ENCODE assay signal across 11 mouse cellular contexts in the genomic region with DNA sequence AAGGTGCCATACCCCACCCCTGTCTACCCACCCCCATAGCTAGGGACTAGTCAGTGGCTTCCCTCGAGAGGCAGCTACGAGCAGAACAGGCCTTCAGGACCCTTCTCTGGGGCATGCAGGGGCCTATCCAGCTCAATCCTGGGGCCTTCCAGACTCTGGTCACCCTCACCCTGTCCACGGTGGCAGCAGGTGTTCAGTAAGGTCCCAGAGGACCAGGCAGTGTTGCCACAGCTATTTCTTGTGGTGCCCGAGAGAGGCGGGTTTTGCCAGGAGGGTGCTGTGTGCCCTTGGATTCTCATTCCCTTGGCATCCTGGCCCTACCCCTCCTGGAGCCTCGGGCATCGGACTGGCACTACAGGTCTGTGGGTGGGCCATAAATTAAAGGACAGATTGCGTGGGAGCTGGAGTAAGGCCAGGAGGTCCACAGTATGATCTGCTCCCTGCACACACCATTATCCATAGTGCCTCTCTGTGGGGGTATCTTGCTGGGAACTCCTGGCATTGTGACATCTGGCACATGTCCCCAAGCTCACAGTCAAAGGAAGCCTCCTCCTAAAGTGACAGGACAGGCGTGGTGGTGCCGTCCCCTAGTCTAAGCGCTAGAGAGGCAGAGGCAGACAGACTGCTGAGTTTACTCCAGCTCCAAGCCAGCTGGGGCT. TPM values are rescaled to one million over a fixed set of nuclear protein-coding genes. Genes with fewer than 3 reads are reported as not detected.
DNase-seq lines count a peak whose midpoint lies in the region; ATAC-seq and TF ChIP-seq lines count a peak whose summit lies in the region.
"Had no signal": no experiment of that assay in that cellular context is flagged by ENCODE, and none has a peak within 500 bp of the region (broad histone marks: within the 10 kb centered on the region; RNA-seq: fewer than 3 reads in every experiment).

No protein-coding gene starts in this region.

- WGBS in liver, embryonic 16.5 days (ENCODE audit: insufficient replicate concordance) = 67% methylated on average over 11 of the region's 11 CpGs
- WGBS in liver, postnatal 0 days (ENCODE audit: insufficient replicate concordance) = 73% methylated on average over 11 of the region's 11 CpGs
- WGBS in hindbrain, embryonic 13.5 days = 47% methylated on average over 11 of the region's 11 CpGs

- no peak overlapping the region for H3K27ac ChIP-seq in liver, embryonic 16.5 days (ENCODE audit: low read length)
- no peak overlapping the region for H3K27ac ChIP-seq in liver, postnatal 0 days (ENCODE audit: low read depth)
- peak overlapping the region; percentile 23; the same call in 1 of the 2 replicates for H3K27ac ChIP-seq in hindbrain, embryonic 13.5 days
- H3K27ac ChIP-seq: limb, embryonic 13.5 days; macrophage had no signal

- H3K27me3 ChIP-seq in liver, embryonic 16.5 days (ENCODE audit: control insufficient read depth, insufficient read depth, low read depth, low read length) = peaks cover 11% of the 10 kb centered on the region
- H3K27me3 ChIP-seq in liver, postnatal 0 days (ENCODE audit: insufficient read depth, low read length) = 0 out of 2 replicates have a peak, but pooled peaks cover 8% of the 10 kb centered on the region
- 0 out of 2 replicates have a peak, but pooled peaks cover 16% of the 10 kb centered on the region for H3K27me3 ChIP-seq in hindbrain, embryonic 13.5 days
- H3K27me3 ChIP-seq: limb, embryonic 13.5 days had no signal

- peak overlapping the region; percentile 6; the same call in 1 of the 2 replicates for H3K9ac ChIP-seq in liver, embryonic 16.5 days (ENCODE audit: low read depth, low read length)
- no peak overlapping the region for H3K9ac ChIP-seq in liver, postnatal 0 days (replicated peaks)
- H3K9ac ChIP-seq in hindbrain, embryonic 13.5 days = no peak overlapping the region
- H3K9ac ChIP-seq: limb, embryonic 13.5 days had no signal

- no peaks in the 10 kb centered on the region for H3K36me3 ChIP-seq in liver, embryonic 16.5 days (ENCODE audit: control insufficient read depth, insufficient read depth)
- H3K36me3 ChIP-seq in liver, postnatal 0 days (replicated peaks; ENCODE audit: insufficient read depth, low read length) = no peaks in the 10 kb centered on the region
- H3K36me3 ChIP-seq in hindbrain, embryonic 13.5 days = no peaks in the 10 kb centered on the region
- H3K36me3 ChIP-seq: G1E; limb, embryonic 13.5 days had no signal

- no peaks in the 10 kb centered on the region for H3K9me3 ChIP-seq in liver, embryonic 16.5 days (replicated peaks; ENCODE audit: control insufficient read depth, low read length)
- no peaks in the 10 kb centered on the region for H3K9me3 ChIP-seq in liver, postnatal 0 days (ENCODE audit: low read length)
- H3K9me3 ChIP-seq in hindbrain, embryonic 13.5 days = no peaks in the 10 kb centered on the region
- H3K9me3 ChIP-seq: G1E; limb, embryonic 13.5 days had no signal

- no peak overlapping the region for H3K4me3 ChIP-seq in liver, embryonic 16.5 days (ENCODE audit: low read depth, low read length)
- no peak overlapping the region for H3K4me3 ChIP-seq in liver, postnatal 0 days (ENCODE audit: low read depth, low read length)
- no peak overlapping the region for H3K4me3 ChIP-seq in hindbrain, embryonic 13.5 days
- H3K4me3 ChIP-seq: limb, embryonic 13.5 days had no signal

- TF ChIP-seq EP300 in liver, postnatal 0 days (IDR thresholded peaks at IDR 0.05; ENCODE audit: low read depth) = no peak

- peaks cover 11% of the 10 kb centered on the region for H3K4me1 ChIP-seq in liver, embryonic 16.5 days (ENCODE audit: control insufficient read depth, low read depth, low read length)
- peaks cover 3% of the 10 kb centered on the region; the same call in 1 of the 2 replicates for H3K4me1 ChIP-seq in liver, postnatal 0 days (ENCODE audit: insufficient read depth)
- peaks cover 41% of the 10 kb centered on the region for H3K4me1 ChIP-seq in hindbrain, embryonic 13.5 days (replicated peaks)

- no peak for ATAC-seq in liver, embryonic 16.5 days (ENCODE audit: low read depth)
- no peak for ATAC-seq in liver, postnatal 0 days
- peak; percentile 64; the same call in 1 of the 2 replicates for ATAC-seq in hindbrain, embryonic 13.5 days (ENCODE audit: low FRiP score)

- TF ChIP-seq CTCF in liver, postnatal 0 days (IDR thresholded peaks at IDR 0.05; ENCODE audit: low read depth) = no peak

- no peak for DNase-seq in liver, postnatal 0 days
- DNase-seq in MN1 (ENCODE audit: low spot score) = peak; percentile 29
- peak; percentile 71 for DNase-seq in adrenal gland, adult 2 months
- DNase-seq in right cerebral cortex, adult 18-20 months = no peak
- DNase-seq in thymus, postnatal 36 days = no peak
- DNase-seq: gastrocnemius, postnatal 25 days had no signal

- no peak overlapping the region for H3K4me2 ChIP-seq in liver, embryonic 16.5 days (ENCODE audit: low read depth, low read length)
- no peak overlapping the region for H3K4me2 ChIP-seq in liver, postnatal 0 days (ENCODE audit: low read depth, low read length)
- H3K4me2 ChIP-seq in hindbrain, embryonic 13.5 days = no peak overlapping the region

RNA-seq across cellular contexts. Expression of gene Padi1, which starts 9.2 kb away (rescaled TPM):
- 0.02 TPM in 1 of 2 replicates, not detected in the other for polyA plus RNA-seq in liver, embryonic 16.5 days (2015; fragmentation: Nextera tagmentation; extraction: Ambion mirVana)
- 0.02 TPM in 1 of 2 replicates, not detected in the other for polyA plus RNA-seq in liver, postnatal 0 days (2015; fragmentation: Nextera tagmentation; extraction: Ambion mirVana)
- not detected for total RNA-seq in adrenal gland, adult 2 months (2021)
- not detected in 2 replicates for polyA plus RNA-seq in adrenal gland, adult 2 months (2012; rRNA removed)
- polyA plus RNA-seq in hindbrain, embryonic 13.5 days (2015; fragmentation: Nextera tagmentation; extraction: Ambion mirVana) = not detected in 2 replicates
- polyA plus RNA-seq: macrophage had no signal

RNA-seq across cellular contexts. Expression of gene Padi3, which starts 25.9 kb away (rescaled TPM):
- 0.09 and 0.11 TPM in 2 replicates for polyA plus RNA-seq in liver, embryonic 16.5 days (2015; fragmentation: Nextera tagmentation; extraction: Ambion mirVana)
- polyA plus RNA-seq in liver, postnatal 0 days (2015; fragmentation: Nextera tagmentation; extraction: Ambion mirVana) = 0.06 and 0.11 TPM in 2 replicates
- not detected for total RNA-seq in adrenal gland, adult 2 months (2021)
- not detected in 2 replicates for polyA plus RNA-seq in adrenal gland, adult 2 months (2012; rRNA removed)
- polyA plus RNA-seq in hindbrain, embryonic 13.5 days (2015; fragmentation: Nextera tagmentation; extraction: Ambion mirVana) = not detected in 2 replicates

Comparison
In these comparisons a context has a peak if more than half of its experiments do, and no peak if none do; other contexts are left out.
1. DNase-seq: peak in MN1 (single experiment) and adrenal gland, adult 2 months (single experiment); none in liver, postnatal 0 days (single experiment), right cerebral cortex, adult 18-20 months (single experiment) and thymus, postnatal 36 days (0 of 2).